In the genomic region with DNA sequence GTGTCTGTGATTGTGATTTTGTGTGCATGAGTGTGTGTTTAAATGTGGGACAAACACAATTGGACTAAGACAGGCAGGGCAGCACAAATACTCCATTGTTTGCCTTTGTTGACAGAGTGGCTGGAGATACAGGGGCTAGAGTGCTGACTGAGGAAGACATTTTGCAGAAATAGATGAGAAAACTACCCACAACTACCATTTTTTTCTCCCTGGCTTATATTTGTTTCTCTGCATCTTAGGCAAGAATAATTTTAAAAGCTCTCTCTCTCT, we compare ENCODE assay signal across 29 mouse cellular contexts.
DNase-seq lines count a peak whose midpoint lies in the region; ATAC-seq and TF ChIP-seq lines count a peak whose summit lies in the region.
"Had no signal": no experiment of that assay in that cellular context is flagged by ENCODE, and none has a peak within 500 bp of the region (broad histone marks: within the 10 kb centered on the region; RNA-seq: fewer than 3 reads in every experiment).

No protein-coding gene starts in this region.

- H3K4me3 ChIP-seq in forebrain, embryonic 16.5 days (replicated peaks; ENCODE audit: low read length), result no peak overlapping the region
- H3K4me3 ChIP-seq in forebrain, embryonic 11.5 days (ENCODE audit: low read depth, low read length), result no peak overlapping the region
- H3K4me3 ChIP-seq in midbrain, embryonic 11.5 days (ENCODE audit: low read depth, low read length), result no peak overlapping the region
- no peak overlapping the region for H3K4me3 ChIP-seq in midbrain, embryonic 15.5 days
- no peak overlapping the region for H3K4me3 ChIP-seq in hindbrain, embryonic 14.5 days (replicated peaks; ENCODE audit: low read length)
- no peak overlapping the region for H3K4me3 ChIP-seq in stomach, postnatal 0 days (ENCODE audit: low read depth, low read length)
- H3K4me3 ChIP-seq: gastrocnemius, adult 2 months; kidney, embryonic 15.5 days; limb, embryonic 12.5 days; liver, embryonic 15.5 days; myocyte; stomach, embryonic 15.5 days had no signal

- no peak for DNase-seq in forebrain, embryonic 11.5 days (ENCODE audit: low spot score)
- no peak for DNase-seq in midbrain, embryonic 11.5 days (ENCODE audit: low spot score, missing footprints)
- DNase-seq in brain, embryonic 14.5 days (ENCODE audit: low read depth), result peak; percentile 25
- DNase-seq in hindbrain, embryonic 14.5 days (ENCODE audit: low spot score), result no peak
- no peak for DNase-seq in right cerebral cortex, postnatal 25 days
- DNase-seq in stomach, postnatal 0 days (ENCODE audit: low spot score), result no peak
- DNase-seq: adrenal gland, adult 2 months; adrenal gland, postnatal 36 days; B cell, adult 2 months; cerebellum, adult 2 months; cerebellum, postnatal 14 days; gastrocnemius, adult 2 months; gastrocnemius, postnatal 36 days; heart, adult 18-20 months; heart, postnatal 4 days; kidney, adult 18-20 months; kidney, postnatal 25 days; lung, embryonic 14.5 days; lung, postnatal 14 days; thymus, postnatal 14 days had no signal

- no peaks in the 10 kb centered on the region; the same call in 1 of the 2 replicates for H3K4me1 ChIP-seq in forebrain, embryonic 16.5 days (replicated peaks; ENCODE audit: control insufficient read depth, insufficient read depth, low read length)
- no peaks in the 10 kb centered on the region for H3K4me1 ChIP-seq in forebrain, embryonic 11.5 days (replicated peaks; ENCODE audit: control insufficient read depth, insufficient read depth, low read length)
- peaks cover 8% of the 10 kb centered on the region; the same call in 1 of the 2 replicates for H3K4me1 ChIP-seq in midbrain, embryonic 11.5 days (ENCODE audit: control insufficient read depth, insufficient read depth, low read length)
- H3K4me1 ChIP-seq in midbrain, embryonic 15.5 days, result 0 out of 2 replicates have a peak, but pooled peaks cover 7% of the 10 kb centered on the region
- H3K4me1 ChIP-seq in hindbrain, embryonic 14.5 days (replicated peaks; ENCODE audit: control insufficient read depth, insufficient read depth, low read length), result peaks cover 6% of the 10 kb centered on the region; the same call in 1 of the 2 replicates
- H3K4me1 ChIP-seq in stomach, postnatal 0 days (replicated peaks; ENCODE audit: control insufficient read depth, insufficient read depth), result no peaks in the 10 kb centered on the region
- H3K4me1 ChIP-seq: kidney, embryonic 15.5 days; liver, embryonic 15.5 days; stomach, embryonic 15.5 days had no signal

- ATAC-seq in forebrain, embryonic 16.5 days, result peak; percentile 18; the same call in 1 of the 2 replicates
- ATAC-seq in forebrain, embryonic 11.5 days (replicated peaks; ENCODE audit: low FRiP score), result no peak
- peak; percentile 78 for ATAC-seq in midbrain, embryonic 11.5 days (ENCODE audit: low FRiP score)
- ATAC-seq in midbrain, embryonic 15.5 days (replicated peaks), result no peak
- no peak for ATAC-seq in hindbrain, embryonic 14.5 days (ENCODE audit: low FRiP score)
- no peak for ATAC-seq in stomach, postnatal 0 days (ENCODE audit: low FRiP score, low TSS enrichment)
- ATAC-seq: activated CD4-positive, CD25-positive, alpha-beta regulatory T cell, adult 4 months had no signal

- no peaks in the 10 kb centered on the region for H3K27me3 ChIP-seq in forebrain, embryonic 16.5 days (replicated peaks; ENCODE audit: control insufficient read depth, insufficient read depth, low read length)
- H3K27me3 ChIP-seq in forebrain, embryonic 11.5 days (ENCODE audit: control insufficient read depth, insufficient read depth, low read length), result no peaks in the 10 kb centered on the region
- no peaks in the 10 kb centered on the region for H3K27me3 ChIP-seq in midbrain, embryonic 11.5 days (ENCODE audit: control insufficient read depth, insufficient read depth, low read length)
- no peaks in the 10 kb centered on the region for H3K27me3 ChIP-seq in midbrain, embryonic 15.5 days (replicated peaks)
- H3K27me3 ChIP-seq in hindbrain, embryonic 14.5 days (ENCODE audit: control insufficient read depth, insufficient read depth, low read length), result no peaks in the 10 kb centered on the region
- H3K27me3 ChIP-seq in stomach, postnatal 0 days (ENCODE audit: control insufficient read depth, insufficient read depth, low read length), result no peaks in the 10 kb centered on the region
- H3K27me3 ChIP-seq: kidney, embryonic 15.5 days; limb, embryonic 12.5 days; liver, embryonic 15.5 days; stomach, embryonic 15.5 days had no signal

- no peaks in the 10 kb centered on the region for H3K36me3 ChIP-seq in forebrain, embryonic 16.5 days (ENCODE audit: control insufficient read depth, insufficient read depth)
- no peaks in the 10 kb centered on the region for H3K36me3 ChIP-seq in forebrain, embryonic 11.5 days (ENCODE audit: control insufficient read depth, insufficient read depth, low read length)
- no peaks in the 10 kb centered on the region for H3K36me3 ChIP-seq in midbrain, embryonic 11.5 days (ENCODE audit: control insufficient read depth, insufficient read depth, low read length)
- H3K36me3 ChIP-seq in midbrain, embryonic 15.5 days (replicated peaks), result no peaks in the 10 kb centered on the region
- H3K36me3 ChIP-seq in hindbrain, embryonic 14.5 days (replicated peaks; ENCODE audit: control insufficient read depth, insufficient read depth), result no peaks in the 10 kb centered on the region
- H3K36me3 ChIP-seq in stomach, postnatal 0 days (ENCODE audit: control insufficient read depth, insufficient read depth, low read length), result no peaks in the 10 kb centered on the region
- H3K36me3 ChIP-seq: kidney, embryonic 15.5 days; limb, embryonic 12.5 days; liver, embryonic 15.5 days; stomach, embryonic 15.5 days had no signal

- no peak for TF ChIP-seq POLR2A in brain, embryonic 14.5 days (IDR thresholded peaks at IDR 0.05; ENCODE audit: borderline replicate concordance, extremely low read depth, insufficient read depth, insufficient read length, poor library complexity, severe bottlenecking)

- H3K4me2 ChIP-seq in forebrain, embryonic 16.5 days (ENCODE audit: low read length), result no peak overlapping the region
- no peak overlapping the region for H3K4me2 ChIP-seq in forebrain, embryonic 11.5 days (ENCODE audit: low read depth, low read length, severe bottlenecking)
- no peak overlapping the region for H3K4me2 ChIP-seq in midbrain, embryonic 11.5 days
- H3K4me2 ChIP-seq in midbrain, embryonic 15.5 days, result no peak overlapping the region
- H3K4me2 ChIP-seq in hindbrain, embryonic 14.5 days (replicated peaks), result no peak overlapping the region
- H3K4me2 ChIP-seq in stomach, postnatal 0 days (replicated peaks; ENCODE audit: low read depth), result no peak overlapping the region
- H3K4me2 ChIP-seq: heart, embryonic 11.5 days; kidney, embryonic 15.5 days; limb, embryonic 12.5 days; liver, embryonic 15.5 days; lung, embryonic 14.5 days; stomach, embryonic 15.5 days had no signal

- no peak overlapping the region for H3K27ac ChIP-seq in forebrain, embryonic 16.5 days (ENCODE audit: low read length)
- no peak overlapping the region for H3K27ac ChIP-seq in forebrain, embryonic 11.5 days (ENCODE audit: low read depth, low read length)
- no peak overlapping the region for H3K27ac ChIP-seq in midbrain, embryonic 11.5 days (ENCODE audit: low read depth, low read length)
- no peak overlapping the region for H3K27ac ChIP-seq in midbrain, embryonic 15.5 days
- H3K27ac ChIP-seq in hindbrain, embryonic 14.5 days, result peak overlapping the region; percentile 49; the same call in 1 of the 2 replicates
- H3K27ac ChIP-seq in stomach, postnatal 0 days (replicated peaks), result no peak overlapping the region
- H3K27ac ChIP-seq: gastrocnemius, adult 2 months; kidney, embryonic 15.5 days; limb, embryonic 12.5 days; liver, embryonic 15.5 days; stomach, embryonic 15.5 days had no signal

- no peak for TF ChIP-seq CTCF in brain, embryonic 14.5 days (IDR thresholded peaks at IDR 0.05; ENCODE audit: borderline replicate concordance, extremely low read depth, insufficient read depth, insufficient read length)
- TF ChIP-seq CTCF in stomach, postnatal 0 days (IDR thresholded peaks at IDR 0.05; ENCODE audit: low read depth), result no peak

- no peaks in the 10 kb centered on the region for H3K9me3 ChIP-seq in forebrain, embryonic 16.5 days (ENCODE audit: control insufficient read depth, low read length)
- H3K9me3 ChIP-seq in forebrain, embryonic 11.5 days (ENCODE audit: control insufficient read depth, low read length), result no peaks in the 10 kb centered on the region
- H3K9me3 ChIP-seq in midbrain, embryonic 11.5 days (ENCODE audit: control insufficient read depth, low read length), result no peaks in the 10 kb centered on the region
- H3K9me3 ChIP-seq in midbrain, embryonic 15.5 days, result no peaks in the 10 kb centered on the region
- H3K9me3 ChIP-seq in hindbrain, embryonic 14.5 days (ENCODE audit: control insufficient read depth, low read length), result no peaks in the 10 kb centered on the region
- no peaks in the 10 kb centered on the region for H3K9me3 ChIP-seq in stomach, postnatal 0 days (ENCODE audit: control insufficient read depth, low read length)
- H3K9me3 ChIP-seq: kidney, embryonic 15.5 days; limb, embryonic 12.5 days; liver, embryonic 15.5 days; stomach, embryonic 15.5 days had no signal

- no peak for TF ChIP-seq EP300 in stomach, postnatal 0 days (optimal IDR thresholded peaks at IDR 0.05)

- H3K9ac ChIP-seq in forebrain, embryonic 16.5 days (replicated peaks; ENCODE audit: low read depth, low read length), result no peak overlapping the region
- no peak overlapping the region for H3K9ac ChIP-seq in forebrain, embryonic 11.5 days (ENCODE audit: low read length)
- no peak overlapping the region for H3K9ac ChIP-seq in midbrain, embryonic 11.5 days (ENCODE audit: low read length)
- no peak overlapping the region for H3K9ac ChIP-seq in midbrain, embryonic 15.5 days
- H3K9ac ChIP-seq in hindbrain, embryonic 14.5 days, result no peak overlapping the region
- H3K9ac ChIP-seq in stomach, postnatal 0 days (ENCODE audit: low read length), result no peak overlapping the region
- H3K9ac ChIP-seq: kidney, embryonic 15.5 days; limb, embryonic 12.5 days; liver, embryonic 15.5 days; lung, embryonic 14.5 days; stomach, embryonic 15.5 days had no signal

Comparison
In these comparisons a context has a peak if more than half of its experiments do, and no peak if none do; other contexts are left out.
1. ATAC-seq: peak in forebrain, embryonic 16.5 days (single experiment) and midbrain, embryonic 11.5 days (single experiment); none in forebrain, embryonic 11.5 days (single experiment), midbrain, embryonic 15.5 days (single experiment), hindbrain, embryonic 14.5 days (single experiment) and stomach, postnatal 0 days (single experiment).